Mouse (Mus musculus): ENCODE measurements around the gene Gm45233. TPM values are rescaled to one million over a fixed set of nuclear protein-coding genes. Genes with fewer than 3 reads are reported as not detected.
"Not testable (repeated sequence)": the region's sequence is repeated elsewhere in the genome, so short reads cannot be mapped to it uniquely, and the experiment has no call there.

Gm45233 gene
- total RNA-seq (2021) = 1 to 10 TPM in 1 of 2 experiments, not detected in 1; 2.1 TPM

- intact Hi-C loops (cut with DNase I) = no loop called here
- peak; percentile 94 for DNase-seq
Measured at GRCm38 (mm10) chr7:43443917-43444293, at the start of gene Gm45233, which contains the start of gene Etfb. Gm45233 (plus strand) TSS chr7:43444128. Etfb (plus strand) TSS chr7:43444083.

- no peak for DNase-seq
- intact Hi-C loops (cut with DNase I) = no loop called here
Measured at GRCm38 (mm10) chr7:43399501-43399900, 44.4 kb upstream of the Gm45233 start.

- DNase-seq = no peak
- intact Hi-C loops (cut with DNase I) = no loop called here
Measured at GRCm38 (mm10) chr7:43402718-43403117, 41.2 kb upstream of the Gm45233 start.

- DNase-seq = no peak
- intact Hi-C loops (cut with DNase I) = no loop called here
Measured at GRCm38 (mm10) chr7:43407573-43407972, 36.4 kb upstream of the Gm45233 start.

GRCm38 (mm10) chr7:43408131-43408553 lies 35.8 kb upstream of the Gm45233 start, which contains the start of gene Siglecg:
Siglecg (plus strand) TSS chr7:43408204.
- no peak for DNase-seq
- intact Hi-C loops (cut with DNase I) = no loop called here

- no peak for DNase-seq
- intact Hi-C loops (cut with DNase I) = no loop called here
Measured at GRCm38 (mm10) chr7:43409084-43409483, 34.8 kb upstream of the Gm45233 start.

GRCm38 (mm10) chr7:43411724-43412123 lies 32.2 kb upstream of the Gm45233 start:
- intact Hi-C loops (cut with DNase I); DNase-seq: not testable (repeated sequence)

GRCm38 (mm10) chr7:43417298-43417697 lies 26.6 kb upstream of the Gm45233 start:
- intact Hi-C loops (cut with DNase I) = no loop called here

GRCm38 (mm10) chr7:43422995-43423617 lies 20.8 kb upstream of the Gm45233 start:
- peak; percentile 74 for DNase-seq

More at GRCm38 (mm10) chr7:43417298-43417697, 26.6 kb upstream of the Gm45233 start:
- DNase-seq = no peak

GRCm38 (mm10) chr7:43423991-43424625 lies 19.8 kb upstream of the Gm45233 start:
- intact Hi-C loops (cut with DNase I) = loop anchor here (5.0 kb wide), 1 partner anchor 43 kb away; no protein-coding TSS in a partner anchor
- no peak for DNase-seq

More at GRCm38 (mm10) chr7:43422995-43423617, 20.8 kb upstream of the Gm45233 start:
- intact Hi-C loops (cut with DNase I) = loop anchor here (5.0 kb wide), 1 partner anchor 44 kb away; no protein-coding TSS in a partner anchor

GRCm38 (mm10) chr7:43427406-43427805 lies 16.5 kb upstream of the Gm45233 start, which contains the start of gene Lim2:
Lim2 (plus strand) TSS chr7:43427670.
- no peak for DNase-seq
- intact Hi-C loops (cut with DNase I) = no loop called here

GRCm38 (mm10) chr7:43429500-43429899 lies 14.4 kb upstream of the Gm45233 start:
- intact Hi-C loops (cut with DNase I) = no loop called here

GRCm38 (mm10) chr7:43432891-43433290 lies 11.0 kb upstream of the Gm45233 start:
- no peak for DNase-seq
- intact Hi-C loops (cut with DNase I) = no loop called here

More at GRCm38 (mm10) chr7:43429500-43429899, 14.4 kb upstream of the Gm45233 start:
- no peak for DNase-seq

- no peak for DNase-seq
- intact Hi-C loops (cut with DNase I) = no loop called here
Measured at GRCm38 (mm10) chr7:43434676-43435075, 9.3 kb upstream of the Gm45233 start.

- no peak for DNase-seq
- intact Hi-C loops (cut with DNase I) = no loop called here
Measured at GRCm38 (mm10) chr7:43436341-43437255, 7.3 kb upstream of the Gm45233 start, which contains the start of gene Nkg7. Nkg7 (plus strand) TSS chr7:43437073.

- no peak for DNase-seq
- intact Hi-C loops (cut with DNase I) = no loop called here
Measured at GRCm38 (mm10) chr7:43438611-43439010, 5.3 kb upstream of the Gm45233 start.

- intact Hi-C loops (cut with DNase I) = no loop called here
- DNase-seq = no peak
Measured at GRCm38 (mm10) chr7:43440482-43440881, 3.4 kb upstream of the Gm45233 start, which contains the start of gene Cldnd2. Cldnd2 (plus strand) TSS chr7:43440782.

- no peak for DNase-seq
- intact Hi-C loops (cut with DNase I) = no loop called here
Measured at GRCm38 (mm10) chr7:43441071-43441470, 2.9 kb upstream of the Gm45233 start.

GRCm38 (mm10) chr7:43442684-43443083 lies 1.2 kb upstream of the Gm45233 start:
- no peak for DNase-seq
- intact Hi-C loops (cut with DNase I) = no loop called here

- intact Hi-C loops (cut with DNase I) = no loop called here
- peak; percentile 57 for DNase-seq
Measured at GRCm38 (mm10) chr7:43443126-43443916, 607 bp upstream of the Gm45233 start.
